Comparison of ENCODE assay signal across 13 mouse cellular contexts in the genomic region with DNA sequence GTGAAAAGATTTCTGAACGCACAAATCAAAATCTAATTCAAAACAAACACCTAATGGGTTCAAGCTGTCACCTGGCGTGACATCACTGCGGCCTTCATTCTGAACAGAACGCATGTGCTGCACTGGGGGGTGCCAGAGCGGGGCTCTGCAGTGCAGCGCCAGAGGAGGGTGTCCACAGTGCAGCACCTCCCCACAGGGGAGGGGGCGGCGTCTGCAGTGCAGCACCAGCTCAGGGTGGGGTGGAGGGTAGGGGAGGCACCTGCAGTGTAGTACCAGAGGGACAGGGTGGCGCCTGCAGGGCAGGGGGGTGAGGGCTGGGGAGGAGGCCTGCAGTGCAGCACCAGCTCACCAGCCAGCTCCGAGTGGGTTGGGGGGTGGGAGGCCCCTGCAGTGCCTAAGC. TPM values are rescaled to one million over a fixed set of nuclear protein-coding genes. Genes with fewer than 3 reads are reported as not detected.
A peak's percentile ranks its signal among the peaks of the same experiment; 100 is the strongest.
DNase-seq lines count a peak whose midpoint lies in the region; ATAC-seq lines count a peak whose summit lies in the region.
"Had no signal": no experiment of that assay in that cellular context is flagged by ENCODE, and none has a peak within 500 bp of the region (broad histone marks: within the 10 kb centered on the region; RNA-seq: fewer than 3 reads in every experiment).

No protein-coding gene starts in this region.

- no peaks in the 10 kb centered on the region for H3K9me3 ChIP-seq in hindbrain, embryonic 13.5 days
- no peaks in the 10 kb centered on the region for H3K9me3 ChIP-seq in hindbrain, embryonic 11.5 days (ENCODE audit: control insufficient read depth, low read length)
- H3K9me3 ChIP-seq in neural tube, embryonic 12.5 days = no peaks in the 10 kb centered on the region
- no peaks in the 10 kb centered on the region for H3K9me3 ChIP-seq in limb, embryonic 10.5 days (replicated peaks)

- WGBS in hindbrain, embryonic 13.5 days = 67% methylated on average over 10 of the region's 10 CpGs
- WGBS in hindbrain, embryonic 11.5 days = 76% methylated on average over 10 of the region's 10 CpGs
- 72% methylated on average over 10 of the region's 10 CpGs for WGBS in neural tube, embryonic 12.5 days
- WGBS in limb, embryonic 10.5 days = 76% methylated on average over 10 of the region's 10 CpGs

- no peak overlapping the region for H3K4me3 ChIP-seq in hindbrain, embryonic 13.5 days
- no peak overlapping the region for H3K4me3 ChIP-seq in hindbrain, embryonic 11.5 days (ENCODE audit: low read depth, low read length)
- no peak overlapping the region for H3K4me3 ChIP-seq in neural tube, embryonic 12.5 days
- no peak overlapping the region for H3K4me3 ChIP-seq in limb, embryonic 10.5 days

- peak; percentile 46; the same call in 1 of the 2 replicates for ATAC-seq in hindbrain, embryonic 13.5 days (ENCODE audit: low FRiP score)
- ATAC-seq in hindbrain, embryonic 11.5 days (ENCODE audit: low FRiP score) = no peak
- no peak for ATAC-seq in neural tube, embryonic 12.5 days (ENCODE audit: low FRiP score, low read depth)
- ATAC-seq in CD4-positive, CD25-positive, alpha-beta regulatory T cell, adult 4 months = no peak
- ATAC-seq in frontal cortex, adult (ENCODE audit: low TSS enrichment) = no peak

- H3K27me3 ChIP-seq in hindbrain, embryonic 13.5 days = no peaks in the 10 kb centered on the region
- H3K27me3 ChIP-seq in hindbrain, embryonic 11.5 days (ENCODE audit: control insufficient read depth, insufficient read depth, low read length) = no peaks in the 10 kb centered on the region
- no peaks in the 10 kb centered on the region for H3K27me3 ChIP-seq in neural tube, embryonic 12.5 days (replicated peaks)
- peaks cover 19% of the 10 kb centered on the region; the same call in 1 of the 2 replicates for H3K27me3 ChIP-seq in limb, embryonic 10.5 days (ENCODE audit: low read depth, poor library complexity, severe bottlenecking)

- no peak overlapping the region for H3K4me2 ChIP-seq in hindbrain, embryonic 13.5 days
- H3K4me2 ChIP-seq in hindbrain, embryonic 11.5 days (replicated peaks; ENCODE audit: low read depth, low read length) = no peak overlapping the region
- H3K4me2 ChIP-seq in neural tube, embryonic 12.5 days (replicated peaks) = no peak overlapping the region

- no peak for DNase-seq in hindbrain, embryonic 11.5 days (ENCODE audit: low spot score)
- no peak for DNase-seq in neural tube, embryonic 10.5 days (ENCODE audit: extremely low spot score, low spot score)
- no peak for DNase-seq in limb, embryonic 10.5 days (ENCODE audit: low spot score)
- DNase-seq: kidney, adult 9 months; liver; lung, adult 18-20 months; thymus, adult 18-20 months had no signal

- peak overlapping the region; percentile 30; the same call in 1 of the 2 replicates for H3K9ac ChIP-seq in hindbrain, embryonic 13.5 days
- H3K9ac ChIP-seq in hindbrain, embryonic 11.5 days (ENCODE audit: low read depth, low read length) = no peak overlapping the region
- H3K9ac ChIP-seq in neural tube, embryonic 12.5 days = peak overlapping the region; percentile 29; the same call in 1 of the 2 replicates

- H3K4me1 ChIP-seq in hindbrain, embryonic 13.5 days (replicated peaks) = peaks cover 26% of the 10 kb centered on the region
- H3K4me1 ChIP-seq in hindbrain, embryonic 11.5 days (replicated peaks; ENCODE audit: control insufficient read depth, insufficient read depth, low read length) = no peaks in the 10 kb centered on the region
- H3K4me1 ChIP-seq in neural tube, embryonic 12.5 days = peaks cover 15% of the 10 kb centered on the region
- peaks cover 22% of the 10 kb centered on the region for H3K4me1 ChIP-seq in limb, embryonic 10.5 days

- H3K27ac ChIP-seq in hindbrain, embryonic 13.5 days = peak overlapping the region; percentile 53
- H3K27ac ChIP-seq in hindbrain, embryonic 11.5 days (ENCODE audit: low read depth, low read length) = no peak overlapping the region
- H3K27ac ChIP-seq in neural tube, embryonic 12.5 days = no peak overlapping the region
- peak overlapping the region; percentile 36; the same call in 1 of the 2 replicates for H3K27ac ChIP-seq in limb, embryonic 10.5 days
- H3K27ac ChIP-seq: macrophage had no signal

- no peaks in the 10 kb centered on the region for H3K36me3 ChIP-seq in hindbrain, embryonic 13.5 days
- H3K36me3 ChIP-seq in hindbrain, embryonic 11.5 days (ENCODE audit: control insufficient read depth, insufficient read depth, low read length) = no peaks in the 10 kb centered on the region
- no peaks in the 10 kb centered on the region for H3K36me3 ChIP-seq in neural tube, embryonic 12.5 days
- no peaks in the 10 kb centered on the region for H3K36me3 ChIP-seq in limb, embryonic 10.5 days
- H3K36me3 ChIP-seq: G1E had no signal

RNA-seq across cellular contexts. Expression of a gene that starts 55.3 kb away (rescaled TPM):
- 18.8 and 19.7 TPM in 2 replicates for polyA plus RNA-seq in hindbrain, embryonic 13.5 days (2015; fragmentation: Nextera tagmentation; extraction: Ambion mirVana)
- 12.2 and 16.4 TPM in 2 replicates for polyA plus RNA-seq in hindbrain, embryonic 11.5 days (2014; fragmentation: Nextera tagmentation; extraction: Ambion mirVana)
- polyA plus RNA-seq in neural tube, embryonic 12.5 days (2016; fragmentation: Nextera tagmentation; extraction: Ambion mirVana) = 19.8 and 23.6 TPM in 2 replicates
- polyA plus RNA-seq in limb, embryonic 10.5 days (2016; fragmentation: Nextera tagmentation; extraction: Ambion mirVana) = 3.9 and 4.3 TPM in 2 replicates
- under 1 TPM; 0.29 to 0.32 TPM for polyA plus RNA-seq in CD4-positive, CD25-positive, alpha-beta regulatory T cell, adult 4 months (2017; shearing (Covaris generic))
- polyA plus RNA-seq: G1E, macrophage had no signal

Comparison
In these comparisons a context has a peak if more than half of its experiments do, and no peak if none do; other contexts are left out.
1. H3K27ac ChIP-seq: peak in hindbrain, embryonic 13.5 days (single experiment) and limb, embryonic 10.5 days (single experiment); none in hindbrain, embryonic 11.5 days (single experiment) and neural tube, embryonic 12.5 days (single experiment).